Mouse (Mus musculus) forebrain, embryonic 16.5 days (tissue): Measurements from ENCODE around the gene Six5. TPM values are rescaled to one million over a fixed set of nuclear protein-coding genes. Genes with fewer than 3 reads are reported as not detected.

Source experiments
- ATAC-seq: fragments of 200-750 bp; cut with Nextera tagmentation; 2 replicates; pipeline ENCODE4 v1.8.0; 2017; ENCODE audit warnings: mild to moderate bottlenecking, moderate library complexity
- H3K27ac ChIP-seq: fragments of 300-500 bp; sonication (generic); 2 replicates; pipeline ENCODE4 v1.5.1; 2014; ENCODE audit warnings: low read length, control low read depth
- H3K27me3 ChIP-seq: fragments of 300-500 bp; sonication (generic); replicated peaks from 2 replicates; pipeline ENCODE4 v1.6.1; 2014; ENCODE audit warnings: low read length; ENCODE audit not compliant: control insufficient read depth, insufficient read depth
- H3K36me3 ChIP-seq: fragments of 300-500 bp; sonication (generic); 2 replicates; pipeline ENCODE4 v1.6.1; 2014; ENCODE audit not compliant: control insufficient read depth, insufficient read depth
- H3K4me1 ChIP-seq: fragments of 300-500 bp; sonication (generic); replicated peaks from 2 replicates; pipeline ENCODE4 v1.6.1; 2014; ENCODE audit warnings: low read length; ENCODE audit not compliant: control insufficient read depth, insufficient read depth
- H3K4me2 ChIP-seq: fragments of 300-500 bp; sonication (generic); 2 replicates; pipeline ENCODE4 v1.6.1; 2014; ENCODE audit warnings: mild to moderate bottlenecking, low read length, control low read depth
- H3K4me3 ChIP-seq: fragments of 300-500 bp; sonication (generic); replicated peaks from 2 replicates; pipeline ENCODE4 v1.5.1; 2014; ENCODE audit warnings: mild to moderate bottlenecking, low read length, control low read depth
- H3K9ac ChIP-seq: fragments of 300-500 bp; sonication (generic); replicated peaks from 2 replicates; pipeline ENCODE4 v1.6.1; 2014; ENCODE audit warnings: low read depth, low read length, control low read depth
- H3K9me3 ChIP-seq: fragments of 300-500 bp; sonication (generic); 2 replicates; pipeline ENCODE4 v1.6.1; 2016; ENCODE audit warnings: low read length; ENCODE audit not compliant: control insufficient read depth
- WGBS: fragments of 180-500 bp; shearing (Covaris S2); extraction: QIAGEN DNeasy Blood & Tissue Kit; methylation state at CpG from one replicate; pipeline ENCODE4 v1.1.7; 2014; 5-methylcytosine and 5-hydroxymethylcytosine counted together
- polyA plus RNA-seq: library from polyadenylated mRNA; unstranded; fragments of >200 nt; fragmentation: Nextera tagmentation; extraction: Ambion mirVana; gene quantifications from 2 replicates; pipeline ENCODE4 v1.2.1, GENCODE M21; 2015

The Six5 gene
- polyA plus RNA-seq, 1 experiment from 2014 or later: 1.7 TPM

GRCm38 (mm10) chr7:19119631-19120429 is 25.4 kb downstream of the Six5 start, which contains the start of gene Fbxo46:
Fbxo46 (plus strand) TSS chr7:19119859.
- Histone ChIP-seq H3K27ac (peak within 1 kb of the TSS; percentile 42; the same call in 1 of the 2 replicates), H3K4me1 (peaks cover 21% of the 10 kb centered on the region), H3K36me3 (no peaks in the 10 kb centered on the region), H3K4me3 (peak within 1 kb of the TSS; percentile 65), H3K9ac (peak within 1 kb of the TSS; percentile 69), H3K4me2 (peak within 1 kb of the TSS; percentile 69), H3K27me3 (no peaks in the 10 kb centered on the region), H3K9me3 (0 out of 2 replicates have a peak, but pooled peaks cover 4% of the 10 kb centered on the region)
- WGBS: 2% methylated on average over 34 of the region's 34 CpGs
- peak; percentile 98 for ATAC-seq

DNA sequence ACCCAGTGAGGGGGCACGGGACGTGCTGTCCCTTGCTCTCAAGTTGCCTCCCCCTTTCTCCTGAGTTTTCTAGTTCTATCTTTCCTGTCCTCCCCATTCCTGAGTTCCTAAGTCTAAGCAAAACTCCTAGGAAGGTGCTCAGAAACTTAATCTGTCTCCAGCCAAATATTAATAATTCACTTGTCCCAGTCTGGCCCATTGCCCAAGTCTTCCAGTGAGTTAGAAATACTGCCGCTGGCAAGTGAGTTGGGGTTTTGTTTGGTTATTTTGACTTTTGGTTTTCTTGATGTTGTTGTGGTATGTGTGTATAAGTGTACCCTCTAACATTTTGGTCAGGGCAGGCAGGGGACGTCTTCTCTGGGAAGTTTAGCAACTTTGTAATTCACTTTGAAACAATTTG is 27.3 kb downstream of the Six5 start:
- H3K4me3 ChIP-seq: no peak overlapping the region
- no peaks in the 10 kb centered on the region for H3K27me3 ChIP-seq
- H3K4me1 ChIP-seq: peaks cover 21% of the 10 kb centered on the region
- WGBS: 86% methylated on average over 4 of the region's 4 CpGs
- no peak overlapping the region for H3K9ac ChIP-seq
- H3K27ac ChIP-seq: no peak overlapping the region
- H3K36me3 ChIP-seq: no peaks in the 10 kb centered on the region
- 0 out of 2 replicates have a peak, but pooled peaks cover 4% of the 10 kb centered on the region for H3K9me3 ChIP-seq
- ATAC-seq: no peak
- no peak overlapping the region for H3K4me2 ChIP-seq

DNA sequence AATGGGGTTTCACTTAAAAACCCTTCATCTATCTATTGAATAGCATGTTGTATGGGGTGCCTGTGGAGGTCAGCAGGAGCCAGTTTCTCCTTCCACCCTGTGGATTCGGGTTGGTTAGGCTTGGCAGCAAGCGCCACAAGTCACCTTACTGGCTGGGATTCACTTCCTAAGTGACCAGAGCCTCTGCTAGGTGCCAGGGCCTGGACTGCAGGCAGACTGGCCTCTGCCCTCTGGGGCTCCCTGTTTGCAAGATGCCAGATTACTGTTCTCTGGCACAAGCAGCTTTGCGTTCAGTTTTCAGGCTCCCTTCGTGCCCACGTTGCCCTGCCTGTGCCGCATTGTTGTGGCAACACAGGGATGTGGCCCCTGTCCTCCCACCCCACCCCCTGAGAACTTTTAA is 30.3 kb downstream of the Six5 start:
- H3K36me3 ChIP-seq: no peaks in the 10 kb centered on the region; the same call in 1 of the 2 replicates
- H3K9me3 ChIP-seq: no peaks in the 10 kb centered on the region
- no peak for ATAC-seq
- WGBS: 83% methylated on average over 6 of the region's 6 CpGs
- no peaks in the 10 kb centered on the region for H3K27me3 ChIP-seq
- H3K27ac ChIP-seq: no peak overlapping the region
- no peak overlapping the region for H3K4me3 ChIP-seq
- no peak overlapping the region for H3K4me2 ChIP-seq
- H3K9ac ChIP-seq: no peak overlapping the region
- peaks cover 12% of the 10 kb centered on the region for H3K4me1 ChIP-seq

DNA sequence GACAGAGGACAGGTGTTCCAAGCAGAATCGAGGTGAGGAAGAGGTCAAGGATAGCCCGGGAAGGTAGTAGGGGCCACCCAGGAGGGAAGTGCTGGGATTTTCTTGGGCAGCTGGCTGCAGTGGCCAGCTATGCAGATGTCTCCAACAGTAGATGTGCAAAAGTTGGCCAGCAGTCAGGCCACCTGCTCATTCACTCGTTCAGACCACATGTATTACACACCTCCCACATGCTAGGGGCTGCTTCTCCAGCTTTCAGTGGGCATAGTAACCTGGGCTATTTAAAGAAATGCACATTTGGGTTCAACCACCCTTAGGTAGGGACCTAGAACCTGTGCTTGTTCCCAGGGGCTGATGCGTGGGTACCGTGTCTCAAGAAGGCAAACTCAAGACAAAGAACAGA is 33.4 kb downstream of the Six5 start:
- no peaks in the 10 kb centered on the region for H3K9me3 ChIP-seq
- H3K27me3 ChIP-seq: no peaks in the 10 kb centered on the region
- ATAC-seq: no peak
- H3K4me2 ChIP-seq: no peak overlapping the region
- H3K9ac ChIP-seq: no peak overlapping the region
- no peaks in the 10 kb centered on the region; the same call in 1 of the 2 replicates for H3K36me3 ChIP-seq
- H3K27ac ChIP-seq: no peak overlapping the region
- H3K4me1 ChIP-seq: peaks cover 11% of the 10 kb centered on the region
- H3K4me3 ChIP-seq: no peak overlapping the region
- WGBS: 88% methylated on average over 5 of the region's 5 CpGs

GRCm38 (mm10) chr7:19129396-19129795 is 35.0 kb downstream of the Six5 start:
- peaks cover 11% of the 10 kb centered on the region for H3K4me1 ChIP-seq
- H3K9me3 ChIP-seq: no peaks in the 10 kb centered on the region
- no peaks in the 10 kb centered on the region; the same call in 1 of the 2 replicates for H3K36me3 ChIP-seq
- H3K4me2 ChIP-seq: no peak overlapping the region
- no peak for ATAC-seq
- H3K9ac ChIP-seq: no peak overlapping the region
- H3K27ac ChIP-seq: no peak overlapping the region
- WGBS: 96% methylated on average over 5 of the region's 5 CpGs
- no peaks in the 10 kb centered on the region for H3K27me3 ChIP-seq
- no peak overlapping the region for H3K4me3 ChIP-seq

DNA sequence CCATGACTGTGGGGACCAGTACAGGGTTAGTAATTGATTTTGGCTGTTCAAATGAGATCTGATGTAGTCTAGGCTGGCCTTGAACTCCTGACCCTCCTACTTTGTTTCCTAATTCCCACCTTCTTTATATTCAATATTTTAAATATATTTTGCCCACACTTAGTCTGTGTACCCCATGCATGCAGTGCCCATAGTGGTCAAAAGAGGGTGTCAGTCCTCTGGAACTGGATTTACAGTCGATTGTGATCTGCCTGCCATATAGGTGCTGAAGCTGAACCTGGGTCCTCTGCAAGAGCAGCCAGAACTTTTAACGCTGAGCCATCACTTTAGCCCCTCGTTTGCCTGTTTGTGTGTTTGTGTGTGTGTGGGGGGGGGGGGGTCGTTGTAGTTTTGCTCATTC is 36.3 kb downstream of the Six5 start:
- WGBS: 33% methylated on average over 4 of the region's 4 CpGs
- Histone ChIP-seq H3K4me2 (peak overlapping the region; percentile 62), H3K27ac (peak overlapping the region; percentile 86), H3K27me3 (no peaks in the 10 kb centered on the region), H3K4me3 (peak overlapping the region; percentile 49), H3K9ac (no peak overlapping the region), H3K4me1 (peaks cover 11% of the 10 kb centered on the region), H3K36me3 (peaks cover 3% of the 10 kb centered on the region), H3K9me3 (no peaks in the 10 kb centered on the region)
- ATAC-seq: no peak

- Histone ChIP-seq H3K4me3 (peak overlapping the region; percentile 49), H3K9ac (peak overlapping the region; percentile 57), H3K36me3 (peaks cover 5% of the 10 kb centered on the region), H3K4me1 (peaks cover 11% of the 10 kb centered on the region), H3K9me3 (no peaks in the 10 kb centered on the region), H3K27me3 (no peaks in the 10 kb centered on the region), H3K4me2 (peak overlapping the region; percentile 62), H3K27ac (peak overlapping the region; percentile 86)
- peak; percentile 99 for ATAC-seq
- WGBS: 0% methylated on average over 39 of the region's 39 CpGs
Measured at GRCm38 (mm10) chr7:19131324-19131848, 37.0 kb downstream of the Six5 start.

DNA sequence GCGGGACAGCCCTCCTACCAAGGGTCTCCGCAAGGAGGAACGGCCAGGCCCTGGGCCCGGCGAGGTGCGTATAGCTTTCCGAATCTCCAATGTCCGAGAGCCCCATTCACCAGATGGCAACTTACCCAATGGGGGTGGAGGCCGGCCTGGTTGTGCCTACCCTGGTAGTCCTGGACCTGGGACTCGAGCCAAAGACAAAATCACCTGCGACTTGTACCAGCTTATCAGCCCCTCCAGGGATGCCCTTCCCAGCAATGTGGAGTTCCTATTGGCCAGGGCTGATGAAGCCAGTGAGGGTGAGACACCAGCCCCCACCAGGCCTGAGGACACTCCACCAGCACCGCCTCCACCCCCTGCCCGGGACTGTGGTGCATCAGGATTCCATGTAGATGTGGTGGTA is 41.8 kb downstream of the Six5 start:
- no peak overlapping the region for H3K4me3 ChIP-seq
- H3K9ac ChIP-seq: no peak overlapping the region
- H3K9me3 ChIP-seq: no peaks in the 10 kb centered on the region
- H3K27me3 ChIP-seq: no peaks in the 10 kb centered on the region
- no peak for ATAC-seq
- H3K36me3 ChIP-seq: peaks cover 16% of the 10 kb centered on the region
- no peak overlapping the region for H3K27ac ChIP-seq
- peaks cover 6% of the 10 kb centered on the region for H3K4me1 ChIP-seq
- WGBS: 97% methylated on average over 13 of the region's 13 CpGs
- H3K4me2 ChIP-seq: no peak overlapping the region

- no peak overlapping the region for H3K27ac ChIP-seq
- no peaks in the 10 kb centered on the region for H3K27me3 ChIP-seq
- H3K4me1 ChIP-seq: peaks cover 4% of the 10 kb centered on the region
- H3K9me3 ChIP-seq: no peaks in the 10 kb centered on the region
- H3K36me3 ChIP-seq: peaks cover 18% of the 10 kb centered on the region
- no peak for ATAC-seq
- 94% methylated on average over 38 of the region's 38 CpGs for WGBS
- no peak overlapping the region for H3K9ac ChIP-seq
- no peak overlapping the region for H3K4me2 ChIP-seq
- H3K4me3 ChIP-seq: no peak overlapping the region
Measured at GRCm38 (mm10) chr7:19136673-19137334, 42.4 kb downstream of the Six5 start.
